Mouse (Mus musculus) midbrain, embryonic 16.5 days (tissue): ENCODE results near the gene Rex1bd. TPM values are rescaled to one million over a fixed set of nuclear protein-coding genes. Genes with fewer than 3 reads are reported as not detected.

ENCODE experiments used
- ATAC-seq: fragments of 200-750 bp; cut with Nextera tagmentation; 2 replicates; pipeline ENCODE4 v1.8.0; 2017; ENCODE audit warnings: moderate TSS enrichment
- H3K27ac ChIP-seq: fragments of 300-500 bp; sonication (generic); 2 replicates; pipeline ENCODE4 v1.5.1; 2014; ENCODE audit warnings: mild to moderate bottlenecking, low read length, mixed read lengths
- H3K27me3 ChIP-seq: fragments of 300-500 bp; sonication (generic); 2 replicates; pipeline ENCODE4 v1.6.1; 2014; ENCODE audit warnings: low read depth, low read length, mixed read lengths; ENCODE audit not compliant: control insufficient read depth, insufficient read depth
- H3K36me3 ChIP-seq: fragments of 300-500 bp; sonication (generic); 2 replicates; pipeline ENCODE4 v1.6.1; 2014; ENCODE audit warnings: mild to moderate bottlenecking, low read length, moderate library complexity, mixed read lengths; ENCODE audit not compliant: control insufficient read depth, insufficient read depth
- H3K4me1 ChIP-seq: fragments of 300-500 bp; sonication (generic); 2 replicates; pipeline ENCODE4 v1.6.1; 2014; ENCODE audit warnings: mild to moderate bottlenecking, low read length, mixed read lengths; ENCODE audit not compliant: control insufficient read depth, insufficient read depth
- H3K4me2 ChIP-seq: fragments of 300-500 bp; sonication (generic); 2 replicates; pipeline ENCODE4 v1.6.1; 2014; ENCODE audit warnings: mild to moderate bottlenecking, low read length, mixed read lengths
- H3K4me3 ChIP-seq: fragments of 300-500 bp; sonication (generic); 2 replicates; pipeline ENCODE4 v1.5.1; 2014; ENCODE audit warnings: low read depth, mild to moderate bottlenecking, low read length, moderate library complexity, mixed read lengths
- H3K9ac ChIP-seq: fragments of 300-500 bp; sonication (generic); 2 replicates; pipeline ENCODE4 v1.6.1; 2014; ENCODE audit warnings: low read depth, low read length, mixed read lengths
- H3K9me3 ChIP-seq: fragments of 300-500 bp; sonication (generic); replicated peaks from 2 replicates; pipeline ENCODE4 v1.6.1; 2014; ENCODE audit warnings: mild to moderate bottlenecking, low read length, mixed read lengths; ENCODE audit not compliant: control insufficient read depth, poor library complexity, severe bottlenecking
- WGBS: fragments of 180-500 bp; shearing (Covaris S2); extraction: QIAGEN DNeasy Blood & Tissue Kit; methylation state at CpG from one replicate; pipeline ENCODE4 v1.1.7; 2014; 5-methylcytosine and 5-hydroxymethylcytosine counted together
- polyA plus RNA-seq: library from polyadenylated mRNA; unstranded; fragments of >200 nt; fragmentation: Nextera tagmentation; extraction: Ambion mirVana; gene quantifications from 2 replicates; pipeline ENCODE4 v1.2.1, GENCODE M21; 2015

The Rex1bd gene
- polyA plus RNA-seq, 1 experiment from 2014 or later: 185 TPM

DNA sequence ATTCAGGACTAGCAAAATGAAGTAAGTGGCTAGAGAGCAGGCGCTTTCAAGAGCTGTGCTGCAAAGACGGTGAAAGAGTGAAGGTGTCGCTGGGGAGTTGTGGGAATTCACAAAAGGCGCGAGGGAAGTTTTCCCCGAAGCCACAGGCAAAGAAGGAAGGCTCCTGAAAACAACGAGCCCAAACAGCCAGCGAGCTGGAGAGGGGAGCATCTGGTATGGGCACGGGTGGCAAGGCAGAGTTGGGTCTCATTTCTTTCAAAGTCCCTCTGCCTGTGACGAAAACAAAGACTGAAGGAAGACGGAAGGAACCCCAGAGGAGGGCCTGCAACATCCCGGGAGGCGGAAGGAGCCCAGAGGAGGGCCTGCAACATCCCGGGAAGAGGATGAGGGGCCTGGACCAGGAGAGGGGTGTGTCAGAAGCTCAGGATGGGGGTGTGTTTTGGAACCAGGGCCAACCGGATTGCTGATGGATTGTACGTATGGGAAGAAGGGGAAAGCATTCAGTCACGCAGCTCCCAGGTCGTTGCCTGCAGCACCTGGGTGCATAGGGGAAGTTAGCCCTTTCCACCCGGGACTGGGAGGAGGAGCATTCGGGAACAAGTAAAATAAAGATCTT is 15.6 kb downstream of the Rex1bd start:
- peaks cover 64% of the 10 kb centered on the region for H3K27me3 ChIP-seq
- H3K9ac ChIP-seq: no peak overlapping the region
- ATAC-seq: no peak
- H3K4me1 ChIP-seq: peaks cover 46% of the 10 kb centered on the region
- H3K27ac ChIP-seq: no peak overlapping the region
- WGBS: 2% methylated on average over 20 of the region's 20 CpGs
- no peaks in the 10 kb centered on the region for H3K36me3 ChIP-seq
- H3K4me3 ChIP-seq: no peak overlapping the region
- H3K9me3 ChIP-seq: no peaks in the 10 kb centered on the region
- no peak overlapping the region for H3K4me2 ChIP-seq

DNA sequence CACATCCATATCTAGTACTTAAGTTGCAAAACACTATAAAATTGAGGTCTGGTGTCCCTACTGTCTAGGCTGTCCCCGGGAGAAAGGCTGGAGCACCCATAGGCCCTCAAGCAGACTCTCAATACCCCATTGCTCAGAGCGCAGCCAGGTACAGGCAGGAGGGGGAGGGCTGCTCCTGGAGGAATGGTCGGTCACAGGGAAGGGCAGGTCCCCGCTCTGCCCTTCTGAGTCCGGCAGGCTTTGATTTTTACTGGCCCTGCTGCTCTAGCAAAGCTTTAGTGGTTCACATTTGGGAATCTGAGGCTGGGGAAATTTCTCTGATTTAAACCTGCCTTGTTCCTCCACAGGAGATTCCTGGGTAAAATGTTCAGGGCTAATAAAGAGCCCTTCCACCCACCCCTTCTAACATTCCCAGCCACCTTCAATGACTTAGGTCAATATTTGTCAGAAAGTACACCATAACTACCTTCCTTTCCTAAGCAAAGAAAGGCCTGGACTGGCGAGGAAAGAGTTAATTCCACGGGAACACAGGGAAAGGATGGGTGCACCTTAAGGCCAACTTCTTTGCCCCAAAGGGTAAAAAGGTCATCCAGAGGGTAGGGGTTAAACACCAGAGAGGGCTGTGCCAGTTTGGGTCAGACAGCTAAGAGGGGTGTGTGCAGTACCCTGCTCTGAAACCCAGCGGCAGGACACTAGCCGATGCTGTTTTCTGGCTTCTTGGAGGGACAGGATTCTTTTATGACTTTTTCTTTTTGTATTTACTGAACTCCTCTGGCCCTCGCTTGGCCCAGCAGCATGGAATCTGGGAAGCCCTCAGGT is 16.3 kb downstream of the Rex1bd start:
- peaks cover 65% of the 10 kb centered on the region for H3K27me3 ChIP-seq
- H3K9me3 ChIP-seq: no peaks in the 10 kb centered on the region
- no peak overlapping the region for H3K4me2 ChIP-seq
- ATAC-seq: no peak
- H3K4me3 ChIP-seq: no peak overlapping the region
- H3K36me3 ChIP-seq: no peaks in the 10 kb centered on the region
- H3K9ac ChIP-seq: no peak overlapping the region
- H3K27ac ChIP-seq: no peak overlapping the region
- peaks cover 46% of the 10 kb centered on the region for H3K4me1 ChIP-seq
- 6% methylated on average over 10 of the region's 10 CpGs for WGBS

- H3K9me3 ChIP-seq: no peaks in the 10 kb centered on the region
- under 1% methylated on average over 22 of the region's 41 CpGs for WGBS
- H3K4me2 ChIP-seq: peak overlapping the region; percentile 20; the same call in 1 of the 2 replicates
- peaks cover 46% of the 10 kb centered on the region for H3K4me1 ChIP-seq
- peaks cover 63% of the 10 kb centered on the region for H3K27me3 ChIP-seq
- no peak for ATAC-seq
- no peak overlapping the region for H3K27ac ChIP-seq
- H3K4me3 ChIP-seq: peak overlapping the region; percentile 17
- H3K36me3 ChIP-seq: 0 out of 2 replicates have a peak, but pooled peaks cover 2% of the 10 kb centered on the region
- 0 out of 2 replicates have a peak overlapping the region, but pooled peaks have one; percentile 11 for H3K9ac ChIP-seq
These were observed 17.0 kb downstream of the Rex1bd start for GRCm38 (mm10) chr8:70489576-70489975.

- WGBS: 2% methylated on average over 14 of the region's 14 CpGs
- H3K36me3 ChIP-seq: peaks cover 2% of the 10 kb centered on the region; the same call in 1 of the 2 replicates
- no peak overlapping the region for H3K27ac ChIP-seq
- H3K27me3 ChIP-seq: peaks cover 63% of the 10 kb centered on the region
- H3K9me3 ChIP-seq: no peaks in the 10 kb centered on the region
- peak overlapping the region; percentile 20 for H3K4me2 ChIP-seq
- ATAC-seq: no peak
- H3K9ac ChIP-seq: 0 out of 2 replicates have a peak overlapping the region, but pooled peaks have one; percentile 11
- no peak overlapping the region; the same call in 1 of the 2 replicates for H3K4me3 ChIP-seq
- H3K4me1 ChIP-seq: peaks cover 42% of the 10 kb centered on the region
These were observed 17.6 kb downstream of the Rex1bd start for GRCm38 (mm10) chr8:70488931-70489470.

GRCm38 (mm10) chr8:70487993-70488796 is 18.4 kb downstream of the Rex1bd start:
- ATAC-seq: no peak
- Histone ChIP-seq H3K4me2 (peak overlapping the region; percentile 83), H3K9ac (peak overlapping the region; percentile 53), H3K27ac (no peak overlapping the region), H3K27me3 (peaks cover 56% of the 10 kb centered on the region), H3K9me3 (no peaks in the 10 kb centered on the region), H3K4me3 (peak overlapping the region; percentile 67), H3K36me3 (peaks cover 2% of the 10 kb centered on the region; the same call in 1 of the 2 replicates), H3K4me1 (peaks cover 34% of the 10 kb centered on the region)
- 2% methylated on average over 54 of the region's 55 CpGs for WGBS

DNA sequence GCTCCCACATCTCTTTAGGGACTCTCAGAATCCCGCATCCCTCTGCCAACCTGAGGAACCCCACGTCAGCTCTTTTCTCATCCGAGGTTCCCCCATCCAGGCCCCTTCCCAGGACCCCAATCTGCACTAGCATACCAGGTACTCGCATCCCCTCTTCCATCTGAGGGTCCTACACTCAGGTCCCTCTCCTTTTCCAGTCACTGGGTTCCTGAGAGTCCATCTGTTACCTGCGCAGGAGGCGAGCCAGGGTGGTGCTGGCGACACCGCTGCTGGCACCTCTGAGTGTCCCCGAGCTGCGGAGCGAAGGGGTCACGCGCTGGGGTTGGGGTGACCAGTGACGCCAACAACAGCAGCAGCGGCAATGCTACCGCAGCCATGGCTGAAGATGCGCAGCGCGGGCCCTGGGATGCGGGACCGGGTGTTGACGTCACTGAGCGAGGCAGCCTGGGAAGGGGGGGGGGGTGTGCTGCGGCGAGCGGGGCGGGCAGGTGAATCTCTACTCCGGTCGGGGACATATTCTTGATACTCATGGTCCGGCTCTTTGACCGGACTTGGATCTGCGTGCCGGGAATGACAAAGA is 19.5 kb downstream of the Rex1bd start, which contains the start of gene Tmem59l:
Tmem59l (minus strand) TSS at position 418 of the 580 bp plus-strand sequence.
- Histone ChIP-seq H3K36me3 (peaks cover 2% of the 10 kb centered on the region; the same call in 1 of the 2 replicates), H3K4me1 (peaks cover 26% of the 10 kb centered on the region), H3K27me3 (peaks cover 49% of the 10 kb centered on the region), H3K4me3 (peak within 1 kb of the TSS; percentile 67), H3K9ac (peak within 1 kb of the TSS; percentile 90), H3K4me2 (peak within 1 kb of the TSS; percentile 83), H3K9me3 (no peaks in the 10 kb centered on the region), H3K27ac (peak within 1 kb of the TSS; percentile 43; the same call in 1 of the 2 replicates)
- ATAC-seq: peak; percentile 84
- 4% methylated on average over 33 of the region's 33 CpGs for WGBS

DNA sequence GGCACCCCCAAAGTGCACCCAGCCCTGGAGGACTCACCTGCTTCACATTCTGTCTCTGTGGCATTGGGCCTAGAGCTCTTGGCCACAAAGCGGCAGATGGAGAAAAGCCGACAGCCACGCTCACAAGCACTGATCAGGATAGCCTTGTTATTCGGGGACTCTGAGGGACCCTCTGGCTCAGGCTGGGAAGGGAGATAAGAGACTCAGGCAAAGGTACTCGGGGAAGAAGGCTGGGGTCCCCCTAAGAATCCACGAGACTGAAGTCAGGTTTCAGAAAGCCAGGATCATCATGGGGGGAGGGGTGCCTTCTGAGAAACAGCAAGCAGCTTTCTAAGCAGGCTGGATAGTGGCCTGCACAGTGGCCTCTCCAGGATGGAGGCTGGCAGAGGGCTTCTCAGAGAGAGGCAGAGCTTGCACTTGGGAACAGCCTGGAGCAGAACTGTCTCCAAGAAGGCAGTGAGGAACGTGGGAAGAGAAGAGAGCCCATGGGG is 20.3 kb downstream of the Rex1bd start:
- ATAC-seq: no peak
- H3K9me3 ChIP-seq: no peaks in the 10 kb centered on the region
- H3K9ac ChIP-seq: peak overlapping the region; percentile 90
- H3K4me1 ChIP-seq: peaks cover 26% of the 10 kb centered on the region
- H3K27ac ChIP-seq: no peak overlapping the region
- WGBS: 36% methylated on average over 7 of the region's 7 CpGs
- H3K27me3 ChIP-seq: peaks cover 41% of the 10 kb centered on the region
- peaks cover 2% of the 10 kb centered on the region; the same call in 1 of the 2 replicates for H3K36me3 ChIP-seq
- H3K4me2 ChIP-seq: peak overlapping the region; percentile 83
- peak overlapping the region; percentile 67 for H3K4me3 ChIP-seq

GRCm38 (mm10) chr8:70482943-70483342 is 23.6 kb downstream of the Rex1bd start:
- no peaks in the 10 kb centered on the region for H3K9me3 ChIP-seq
- WGBS: 65% methylated on average over 2 of the region's 2 CpGs
- no peak overlapping the region for H3K4me2 ChIP-seq
- H3K4me1 ChIP-seq: peaks cover 10% of the 10 kb centered on the region
- H3K4me3 ChIP-seq: no peak overlapping the region
- peaks cover 2% of the 10 kb centered on the region; the same call in 1 of the 2 replicates for H3K36me3 ChIP-seq
- no peak overlapping the region for H3K9ac ChIP-seq
- peaks cover 26% of the 10 kb centered on the region for H3K27me3 ChIP-seq
- no peak for ATAC-seq
- H3K27ac ChIP-seq: no peak overlapping the region
